Mouse (Mus musculus): ENCODE measurements around the gene Ubac1. TPM values are rescaled to one million over a fixed set of nuclear protein-coding genes. Genes with fewer than 3 reads are reported as not detected.

The Ubac1 gene
- polyA plus RNA-seq, 1 experiment from 2014 or later: 86.4 TPM

DNA sequence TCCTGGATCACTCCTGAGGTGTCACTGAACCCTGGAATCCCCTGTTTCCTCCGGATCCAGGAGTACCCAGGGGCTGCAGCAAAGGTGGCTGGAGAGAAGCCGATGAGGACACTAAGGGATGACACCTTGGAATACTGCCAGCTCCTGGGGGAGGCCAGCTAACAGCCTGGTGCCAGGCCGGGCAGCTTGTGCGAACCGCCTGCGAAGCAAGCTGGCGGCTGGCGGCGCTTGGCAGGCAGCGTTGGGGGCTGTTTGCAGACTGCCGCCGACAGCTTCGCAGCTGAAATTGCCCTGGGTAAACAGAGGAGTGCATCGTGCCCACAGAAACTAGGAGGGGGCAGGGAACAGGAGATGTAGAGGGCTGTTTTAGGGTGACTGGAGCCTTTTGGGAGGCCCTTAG is 18.4 kb upstream of the Ubac1 start:
- Histone ChIP-seq H3K9ac (replicated peaks; ENCODE audit: low read depth, low read length) (no peak overlapping the region), H3K4me2 (replicated peaks; ENCODE audit: low read depth, low read length) (no peak overlapping the region), H3K4me1 (ENCODE audit: control insufficient read depth, insufficient read depth, low read length) (peaks cover 6% of the 10 kb centered on the region; the same call in 1 of the 2 replicates), H3K9me3 (ENCODE audit: control insufficient read depth, low read depth, low read length) (no peaks in the 10 kb centered on the region), H3K27me3 (ENCODE audit: control insufficient read depth, insufficient read depth, low read length) (no peaks in the 10 kb centered on the region), H3K4me3 (ENCODE audit: low read depth, low read length) (no peak overlapping the region), H3K36me3 (ENCODE audit: control insufficient read depth, insufficient read depth, low read length) (no peaks in the 10 kb centered on the region), H3K27ac (ENCODE audit: low read length) (no peak overlapping the region)
- no peak for ATAC-seq (ENCODE audit: insufficient number of reproducible peaks, insufficient read depth, low FRiP score, low read depth)
- WGBS: 55% methylated on average over 14 of the region's 14 CpGs

DNA sequence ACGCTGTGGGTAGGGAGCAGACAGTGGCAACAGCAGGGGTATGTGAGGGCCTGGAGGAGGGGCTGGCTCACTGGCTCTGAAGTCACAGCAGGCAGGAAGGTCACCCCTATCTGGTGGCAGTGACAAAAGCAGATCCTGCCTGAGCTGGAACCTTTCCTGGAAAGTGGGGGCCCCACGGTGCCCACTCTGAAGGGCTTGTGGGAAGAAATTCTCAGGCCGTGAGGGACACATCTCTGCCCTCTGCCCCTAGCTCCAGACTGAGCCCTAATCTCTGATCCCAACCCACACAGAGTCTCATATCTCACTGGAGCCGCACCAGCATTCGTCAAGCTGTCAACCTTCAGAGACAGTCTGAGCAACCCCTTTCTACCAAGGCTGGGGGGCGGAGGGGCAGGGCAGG is 15.8 kb upstream of the Ubac1 start:
- no peaks in the 10 kb centered on the region for H3K27me3 ChIP-seq (ENCODE audit: control insufficient read depth, insufficient read depth, low read length)
- H3K9ac ChIP-seq (replicated peaks; ENCODE audit: low read depth, low read length): no peak overlapping the region
- ATAC-seq (ENCODE audit: insufficient number of reproducible peaks, insufficient read depth, low FRiP score, low read depth): no peak
- H3K4me3 ChIP-seq (ENCODE audit: low read depth, low read length): no peak overlapping the region
- H3K4me2 ChIP-seq (replicated peaks; ENCODE audit: low read depth, low read length): no peak overlapping the region
- peaks cover 6% of the 10 kb centered on the region; the same call in 1 of the 2 replicates for H3K4me1 ChIP-seq (ENCODE audit: control insufficient read depth, insufficient read depth, low read length)
- no peak overlapping the region for H3K27ac ChIP-seq (ENCODE audit: low read length)
- WGBS: 25% methylated on average over 6 of the region's 6 CpGs
- H3K9me3 ChIP-seq (ENCODE audit: control insufficient read depth, low read depth, low read length): no peaks in the 10 kb centered on the region
- H3K36me3 ChIP-seq (ENCODE audit: control insufficient read depth, insufficient read depth, low read length): no peaks in the 10 kb centered on the region

GRCm38 (mm10) chr2:26034344-26035050 is 12.9 kb upstream of the Ubac1 start:
- Histone ChIP-seq H3K27me3 (ENCODE audit: control insufficient read depth, insufficient read depth, low read length) (no peaks in the 10 kb centered on the region), H3K4me3 (ENCODE audit: low read depth, low read length) (no peak overlapping the region), H3K4me2 (replicated peaks; ENCODE audit: low read depth, low read length) (no peak overlapping the region), H3K4me1 (ENCODE audit: control insufficient read depth, insufficient read depth, low read length) (no peaks in the 10 kb centered on the region), H3K9ac (replicated peaks; ENCODE audit: low read depth, low read length) (no peak overlapping the region), H3K36me3 (ENCODE audit: control insufficient read depth, insufficient read depth, low read length) (no peaks in the 10 kb centered on the region), H3K9me3 (ENCODE audit: control insufficient read depth, low read depth, low read length) (no peaks in the 10 kb centered on the region), H3K27ac (ENCODE audit: low read length) (no peak overlapping the region)
- 73% methylated on average over 15 of the region's 15 CpGs for WGBS
- no peak for ATAC-seq (ENCODE audit: insufficient number of reproducible peaks, insufficient read depth, low FRiP score, low read depth)

- no peak overlapping the region for H3K4me3 ChIP-seq (ENCODE audit: low read depth, low read length)
- WGBS: 38% methylated on average over 3 of the region's 3 CpGs
- H3K4me2 ChIP-seq (replicated peaks; ENCODE audit: low read depth, low read length): no peak overlapping the region
- no peaks in the 10 kb centered on the region for H3K36me3 ChIP-seq (ENCODE audit: control insufficient read depth, insufficient read depth, low read length)
- no peaks in the 10 kb centered on the region for H3K27me3 ChIP-seq (ENCODE audit: control insufficient read depth, insufficient read depth, low read length)
- no peak overlapping the region for H3K9ac ChIP-seq (replicated peaks; ENCODE audit: low read depth, low read length)
- H3K4me1 ChIP-seq (ENCODE audit: control insufficient read depth, insufficient read depth, low read length): no peaks in the 10 kb centered on the region
- ATAC-seq (ENCODE audit: insufficient number of reproducible peaks, insufficient read depth, low FRiP score, low read depth): no peak
- H3K27ac ChIP-seq (ENCODE audit: low read length): no peak overlapping the region
- H3K9me3 ChIP-seq (ENCODE audit: control insufficient read depth, low read depth, low read length): no peaks in the 10 kb centered on the region
Observed at GRCm38 (mm10) chr2:26030288-26030687, 8.7 kb upstream of the Ubac1 start.

- ATAC-seq (ENCODE audit: insufficient number of reproducible peaks, insufficient read depth, low FRiP score, low read depth): no peak
- Histone ChIP-seq H3K27me3 (ENCODE audit: control insufficient read depth, insufficient read depth, low read length) (no peaks in the 10 kb centered on the region), H3K4me3 (ENCODE audit: low read depth, low read length) (no peak overlapping the region), H3K27ac (ENCODE audit: low read length) (no peak overlapping the region), H3K4me1 (ENCODE audit: control insufficient read depth, insufficient read depth, low read length) (peaks cover 10% of the 10 kb centered on the region), H3K4me2 (replicated peaks; ENCODE audit: low read depth, low read length) (no peak overlapping the region), H3K9ac (replicated peaks; ENCODE audit: low read depth, low read length) (no peak overlapping the region), H3K36me3 (ENCODE audit: control insufficient read depth, insufficient read depth, low read length) (no peaks in the 10 kb centered on the region), H3K9me3 (ENCODE audit: control insufficient read depth, low read depth, low read length) (no peaks in the 10 kb centered on the region)
- WGBS: 29% methylated on average over 4 of the region's 4 CpGs
Observed at GRCm38 (mm10) chr2:26024138-26025075, 2.9 kb upstream of the Ubac1 start.

GRCm38 (mm10) chr2:26022626-26023025 is 1.1 kb upstream of the Ubac1 start:
- Histone ChIP-seq H3K27ac (ENCODE audit: low read length) (no peak overlapping the region), H3K4me3 (ENCODE audit: low read depth, low read length) (no peak overlapping the region), H3K4me1 (ENCODE audit: control insufficient read depth, insufficient read depth, low read length) (peaks cover 10% of the 10 kb centered on the region), H3K9me3 (ENCODE audit: control insufficient read depth, low read depth, low read length) (no peaks in the 10 kb centered on the region), H3K9ac (replicated peaks; ENCODE audit: low read depth, low read length) (no peak overlapping the region), H3K4me2 (replicated peaks; ENCODE audit: low read depth, low read length) (no peak overlapping the region), H3K36me3 (ENCODE audit: control insufficient read depth, insufficient read depth, low read length) (no peaks in the 10 kb centered on the region), H3K27me3 (ENCODE audit: control insufficient read depth, insufficient read depth, low read length) (no peaks in the 10 kb centered on the region)
- 75% methylated on average over 1 of the region's 1 CpGs for WGBS
- ATAC-seq (ENCODE audit: insufficient number of reproducible peaks, insufficient read depth, low FRiP score, low read depth): no peak

GRCm38 (mm10) chr2:26022258-26022565 is 665 bp upstream of the Ubac1 start:
- Histone ChIP-seq H3K27me3 (ENCODE audit: control insufficient read depth, insufficient read depth, low read length) (no peaks in the 10 kb centered on the region), H3K4me2 (replicated peaks; ENCODE audit: low read depth, low read length) (peak overlapping the region; percentile 33; the same call in 1 of the 2 replicates), H3K9me3 (ENCODE audit: control insufficient read depth, low read depth, low read length) (no peaks in the 10 kb centered on the region), H3K9ac (replicated peaks; ENCODE audit: low read depth, low read length) (no peak overlapping the region), H3K4me1 (ENCODE audit: control insufficient read depth, insufficient read depth, low read length) (peaks cover 10% of the 10 kb centered on the region), H3K4me3 (ENCODE audit: low read depth, low read length) (no peak overlapping the region), H3K36me3 (ENCODE audit: control insufficient read depth, insufficient read depth, low read length) (no peaks in the 10 kb centered on the region), H3K27ac (ENCODE audit: low read length) (no peak overlapping the region)
- no peak for ATAC-seq (ENCODE audit: insufficient number of reproducible peaks, insufficient read depth, low FRiP score, low read depth)
- whole genome bisulfite sequencing: 77% methylated on average over 8 of the region's 8 CpGs

DNA sequence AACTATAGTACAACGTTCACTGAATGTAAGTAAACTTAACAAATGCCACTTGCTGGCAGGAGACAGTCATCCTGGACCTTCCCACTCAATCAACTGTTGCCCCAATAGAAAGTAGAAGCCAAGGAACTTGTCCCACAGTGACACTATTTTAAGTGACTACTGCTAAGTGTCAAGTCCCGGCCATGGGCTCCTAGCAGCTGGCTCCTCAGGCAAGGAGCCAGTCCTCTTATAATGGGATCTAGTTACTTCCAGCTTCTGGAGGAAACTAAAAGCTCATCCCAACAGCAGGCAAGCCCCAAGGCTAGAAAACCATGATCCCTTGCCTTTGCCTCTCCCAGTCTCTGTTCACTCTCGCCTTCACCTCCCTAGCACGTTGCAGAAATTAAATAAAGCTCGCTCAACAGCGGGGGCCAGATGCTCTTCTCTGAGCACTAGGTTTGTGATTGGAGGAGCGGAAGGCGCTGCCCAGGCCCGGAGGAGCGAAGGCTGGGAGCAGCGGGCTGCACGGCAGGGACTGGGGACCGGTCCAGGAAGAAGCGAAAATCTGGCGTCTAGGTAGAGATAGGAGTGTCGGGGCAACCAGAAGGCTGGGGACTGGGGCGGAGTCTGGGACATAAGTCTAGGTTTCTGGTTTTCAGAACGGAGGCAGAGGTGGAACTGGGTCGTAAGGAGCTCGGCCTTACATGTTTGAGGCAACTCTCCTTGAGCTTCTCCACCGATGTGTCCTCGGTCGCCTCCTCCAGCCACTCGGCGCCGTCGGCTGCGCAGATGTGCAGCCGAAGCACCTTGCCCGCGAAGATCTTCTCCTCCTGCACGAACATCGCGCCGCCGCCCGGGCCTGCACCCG is 610 bp downstream of the Ubac1 start:
- Histone ChIP-seq H3K4me1 (ENCODE audit: control insufficient read depth, insufficient read depth, low read length) (peaks cover 10% of the 10 kb centered on the region), H3K4me2 (replicated peaks; ENCODE audit: low read depth, low read length) (peak overlapping the region; percentile 64), H3K27me3 (ENCODE audit: control insufficient read depth, insufficient read depth, low read length) (no peaks in the 10 kb centered on the region), H3K9me3 (ENCODE audit: control insufficient read depth, low read depth, low read length) (no peaks in the 10 kb centered on the region), H3K9ac (replicated peaks; ENCODE audit: low read depth, low read length) (peak overlapping the region; percentile 43), H3K4me3 (ENCODE audit: low read depth, low read length) (peak overlapping the region; percentile 49), H3K27ac (ENCODE audit: low read length) (peak overlapping the region; percentile 66; the same call in 1 of the 2 replicates), H3K36me3 (ENCODE audit: control insufficient read depth, insufficient read depth, low read length) (peaks cover 6% of the 10 kb centered on the region; the same call in 1 of the 2 replicates)
- WGBS: 2% methylated on average over 37 of the region's 38 CpGs
- 0 out of 2 replicates have a peak, but pooled peaks have one; percentile 28 for ATAC-seq (ENCODE audit: insufficient number of reproducible peaks, insufficient read depth, low FRiP score, low read depth)
